Mouse (Mus musculus) granulocyte monocyte progenitor cell, adult 5-6 weeks (primary cell): Measurements from ENCODE around the gene Rnf213. TPM values are rescaled to one million over a fixed set of nuclear protein-coding genes. Genes with fewer than 3 reads are reported as not detected.
"Not testable (repeated sequence)": the region's sequence is repeated elsewhere in the genome, so short reads cannot be mapped to it uniquely, and the experiment has no call there.

ENCODE experiments used
- ATAC-seq: replicated peaks from 2 replicates; pipeline ENCODE4 v1.8.0; 2016; ENCODE audit warnings: mild to moderate bottlenecking, moderate TSS enrichment, inconsistent platforms; ENCODE audit not compliant: poor library complexity, severe bottlenecking
- total RNA-seq, 2 experiments: library from RNA; stranded (forward) in 1 of 2; stranded (reverse) in 1 of 2; fragments of 200-712, 200-1000 nt in 1 of 2; fragments of >200 nt in 1 of 2; fragmentation: Nextera tagmentation in 1 of 2; gene quantifications; 2 replicates each; pipeline ENCODE4 v1.2.3; 2014 to 2017

The Rnf213 gene
- total RNA-seq (2014; fragmentation: Nextera tagmentation) (57.7 and 58.1 TPM in 2 replicates), total RNA-seq (2017) (40.5 and 45.5 TPM in 2 replicates)

DNA sequence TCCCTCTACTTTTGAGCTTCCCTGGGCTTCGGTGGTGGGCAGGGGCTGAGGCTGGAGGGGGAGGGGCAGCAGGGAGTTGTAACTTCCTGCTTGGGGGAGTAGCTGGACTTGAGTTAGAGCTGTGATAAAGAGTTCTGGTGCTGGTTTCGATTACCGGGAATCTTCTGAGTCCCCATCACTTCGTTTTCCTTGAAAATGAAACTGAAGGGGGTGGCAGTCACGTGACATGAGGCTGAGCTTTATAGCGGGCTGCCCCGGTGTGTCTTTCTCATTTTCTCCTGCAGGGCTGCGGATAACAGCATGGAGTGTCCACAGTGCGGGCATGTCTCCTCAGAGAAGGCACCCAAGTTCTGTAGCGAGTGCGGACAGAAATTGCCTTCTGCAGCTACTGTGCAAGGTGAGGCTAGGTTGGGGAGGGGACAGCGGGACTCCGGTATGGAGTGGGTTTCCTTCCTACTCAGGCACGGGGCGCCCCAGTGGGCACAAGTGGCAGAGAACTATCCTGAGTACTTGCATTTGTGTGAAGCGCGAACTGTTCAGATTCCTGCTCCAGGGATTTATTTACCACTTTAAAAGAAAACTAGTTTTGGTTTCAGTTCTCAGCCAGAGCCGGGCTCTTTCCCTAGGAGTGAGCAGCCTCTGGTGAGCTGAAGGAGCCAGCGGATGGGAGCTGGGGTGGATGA lies at the start of gene Rnf213:
Rnf213 (plus strand) TSS at position 301 of the 683 bp plus-strand sequence.
- peak; percentile 11; the same call in 1 of the 2 replicates for ATAC-seq

DNA sequence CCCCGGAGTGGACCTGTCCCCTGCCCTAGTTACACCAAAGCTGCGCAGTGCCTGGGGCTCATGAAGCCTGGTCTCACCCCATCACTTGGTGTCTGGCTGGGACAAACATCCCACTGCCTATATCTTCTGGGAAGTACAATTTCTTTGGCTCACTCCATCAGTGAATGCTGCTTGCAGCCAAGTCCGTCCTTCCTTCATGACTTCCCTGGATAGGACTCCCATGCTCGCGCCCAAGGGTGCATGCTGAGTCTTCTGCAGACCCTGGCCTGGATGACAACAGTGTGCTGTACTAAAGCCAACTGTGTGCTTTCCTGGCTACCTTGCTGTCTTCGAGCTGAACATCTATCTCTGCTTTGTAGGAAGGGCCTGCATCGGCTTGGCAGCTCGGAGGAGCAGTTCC lies 48.7 kb upstream of the Rnf213 start:
- ATAC-seq, result no peak

DNA sequence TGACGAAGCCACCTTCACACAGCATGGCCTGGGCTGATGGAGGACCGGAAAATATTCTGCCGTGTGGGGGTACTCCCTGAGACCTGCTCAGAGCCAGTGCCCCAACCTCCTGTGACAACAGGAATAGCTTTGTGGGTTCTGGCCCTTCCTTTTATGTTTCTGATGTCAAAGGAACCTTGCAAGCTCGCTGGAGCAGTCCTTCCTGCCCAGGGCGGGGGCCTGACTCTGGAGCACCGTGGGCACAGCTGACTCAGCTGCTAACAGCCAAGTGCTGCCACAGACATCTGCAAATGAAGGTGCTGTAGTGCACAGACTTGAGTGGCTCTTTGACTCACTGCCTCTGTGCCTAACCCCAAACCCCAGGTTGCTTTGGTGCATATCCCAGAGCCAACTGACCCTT lies 48.0 kb upstream of the Rnf213 start:
- peak; percentile 36; the same call in 1 of the 2 replicates for ATAC-seq

DNA sequence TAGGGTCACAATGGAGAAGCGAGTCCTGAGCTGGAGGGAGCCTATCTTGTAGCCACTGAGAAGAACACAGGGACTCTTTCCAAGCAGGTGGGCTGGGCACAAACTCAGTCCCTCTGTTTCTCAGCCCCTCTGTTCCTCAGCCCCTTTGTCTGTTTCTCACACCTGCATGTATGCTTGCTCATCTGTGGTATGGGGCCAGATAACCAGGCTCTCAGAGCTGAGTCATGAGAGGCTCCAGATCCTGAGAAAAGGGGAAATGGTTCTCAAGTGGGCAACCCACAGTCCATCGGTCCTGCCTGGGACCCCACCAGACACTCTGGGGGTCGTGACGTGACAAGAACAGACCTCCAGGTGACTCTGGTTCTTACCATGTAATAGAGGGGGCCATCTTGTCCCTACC lies 45.8 kb upstream of the Rnf213 start:
- ATAC-seq, result peak; percentile 60

DNA sequence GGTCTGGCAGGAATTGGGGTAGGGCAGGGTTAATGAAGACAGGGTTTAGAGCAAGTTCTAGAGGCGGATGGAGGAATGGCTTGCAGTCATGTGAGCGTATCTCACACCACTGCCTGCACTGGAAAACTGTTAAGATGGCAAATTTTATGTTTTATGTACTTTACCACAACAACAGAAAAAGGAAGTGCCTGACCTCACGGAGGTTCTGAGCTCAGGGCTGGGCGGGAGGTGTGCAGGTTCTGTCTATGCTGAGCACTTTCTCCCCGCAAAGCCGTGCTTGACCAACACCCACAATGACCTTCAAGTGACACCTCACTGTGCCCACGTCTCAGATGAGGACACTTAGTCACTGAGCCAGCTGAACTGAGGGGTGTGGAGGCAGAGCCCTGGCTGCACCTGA lies 40.8 kb upstream of the Rnf213 start:
- ATAC-seq, result peak; percentile 15; the same call in 1 of the 2 replicates

DNA sequence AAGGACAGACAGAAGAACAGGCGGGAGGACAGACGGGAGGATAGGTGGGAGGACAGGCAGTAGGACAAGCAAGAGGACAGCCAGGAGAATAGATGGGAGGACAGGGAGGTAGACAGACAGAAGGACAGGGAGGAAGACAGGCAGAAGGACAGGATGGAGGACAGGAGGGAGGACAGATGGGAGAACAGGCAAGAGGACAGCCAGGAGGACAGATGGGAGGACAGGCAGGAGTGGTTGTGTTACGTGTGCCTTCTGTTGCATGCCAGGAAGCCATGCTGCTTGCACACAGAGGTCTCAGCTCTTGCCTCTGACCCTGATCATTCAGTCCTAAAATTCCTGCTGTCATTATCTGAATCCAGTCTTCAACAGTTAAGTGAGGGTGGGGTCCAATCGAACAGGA lies 39.0 kb upstream of the Rnf213 start:
- no peak for ATAC-seq

DNA sequence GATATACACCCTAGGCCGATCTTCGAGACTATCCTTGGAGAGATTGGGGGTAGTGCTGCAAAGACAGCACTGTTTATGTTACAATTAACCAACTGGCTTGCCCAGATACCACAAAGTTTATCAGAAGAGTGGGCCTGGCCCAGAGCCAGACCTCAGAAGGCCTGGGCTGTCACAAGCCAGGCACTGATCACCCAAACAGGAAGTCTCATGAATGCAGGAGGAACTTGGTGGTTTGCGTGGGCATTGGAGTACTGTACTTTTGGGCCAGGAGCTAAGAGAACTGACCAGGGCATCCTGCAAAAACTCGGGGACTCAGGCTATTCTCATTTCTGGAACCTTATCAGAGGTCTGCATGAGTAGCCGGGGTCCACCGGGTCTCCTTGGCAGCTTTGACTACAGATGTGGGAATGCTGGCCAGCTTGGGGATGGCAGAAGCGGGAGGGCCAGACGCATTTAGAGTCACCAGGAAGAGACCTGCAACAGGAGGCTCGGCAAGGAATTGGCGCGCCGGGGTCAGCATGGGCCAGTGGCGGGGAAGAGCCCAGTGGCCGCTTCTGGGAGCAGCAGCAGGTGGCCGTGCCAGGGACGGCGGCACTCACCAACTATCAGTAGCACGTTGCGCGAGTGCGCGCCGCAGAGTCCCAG lies 38.0 kb upstream of the Rnf213 start:
- peak; percentile 77 for ATAC-seq

DNA sequence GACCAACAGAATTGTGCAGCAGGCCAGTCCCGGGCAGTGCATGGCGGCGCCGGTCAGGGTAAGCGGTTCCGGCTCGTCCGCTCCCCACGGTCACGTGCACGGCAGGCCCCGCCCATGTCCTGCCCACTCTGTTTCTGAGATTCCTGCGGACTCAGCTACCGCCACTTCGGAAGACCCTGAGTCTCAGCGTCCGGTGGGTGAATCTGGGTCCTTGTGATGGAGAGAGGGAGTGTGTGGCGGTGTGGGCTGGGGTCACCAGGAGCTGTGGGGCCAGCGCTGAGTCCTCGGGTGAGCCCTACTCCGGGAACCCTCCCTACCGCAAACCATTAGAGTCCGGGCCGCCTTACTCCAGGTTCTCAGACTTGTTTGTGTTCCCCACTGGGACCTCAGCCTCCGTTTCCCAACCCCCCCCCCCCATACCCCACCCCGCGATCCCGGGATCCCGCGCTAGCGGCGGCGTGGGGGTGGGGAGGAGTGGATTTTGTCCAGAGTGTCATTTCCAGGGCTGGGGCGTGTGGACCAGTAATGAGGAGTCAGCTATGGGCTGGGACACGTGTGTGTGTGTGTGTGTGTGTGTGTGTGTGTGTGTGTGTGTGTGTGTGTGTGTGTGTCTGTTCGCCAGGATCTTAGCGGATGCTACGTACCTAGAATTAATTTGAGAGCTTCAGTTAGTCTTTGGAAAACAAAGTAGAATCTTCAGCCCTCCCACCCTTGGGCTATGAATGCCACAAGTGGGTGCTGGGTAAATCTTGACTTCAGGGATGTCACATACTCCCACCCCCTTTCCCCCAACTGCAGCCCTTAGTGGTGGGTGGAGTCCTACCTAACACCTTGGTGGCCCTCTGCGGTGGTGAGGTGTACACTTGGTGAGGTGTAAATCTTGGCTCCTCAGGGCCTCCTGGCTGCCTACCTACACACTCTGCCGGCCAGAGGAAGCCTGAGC lies 37.2 kb upstream of the Rnf213 start, which contains the start of the genes Sgsh and Slc26a11:
Sgsh (minus strand) TSS at position 94 of the 943 bp plus-strand sequence.
Slc26a11 (plus strand) TSS at position 115 of the 943 bp plus-strand sequence.
- peak; percentile 58 for ATAC-seq

DNA sequence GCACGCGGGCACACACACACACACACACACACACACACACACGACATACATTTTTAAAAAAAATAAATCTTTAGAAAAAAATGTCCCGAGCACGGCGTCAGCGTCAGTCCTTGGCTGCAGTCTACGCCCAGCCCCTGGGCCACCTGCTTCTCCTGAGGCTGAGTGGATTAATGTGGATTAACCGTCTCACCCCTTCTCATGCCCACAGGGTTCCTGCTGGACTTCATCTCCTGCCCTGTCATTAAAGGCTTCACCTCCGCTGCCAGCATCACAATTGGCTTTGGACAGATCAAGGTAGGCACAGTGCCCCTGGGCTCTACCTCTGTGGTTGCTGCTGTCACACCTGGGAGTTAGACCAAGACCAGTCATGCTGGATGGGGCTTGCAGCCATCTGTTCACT lies 33.8 kb upstream of the Rnf213 start:
- no peak for ATAC-seq

DNA sequence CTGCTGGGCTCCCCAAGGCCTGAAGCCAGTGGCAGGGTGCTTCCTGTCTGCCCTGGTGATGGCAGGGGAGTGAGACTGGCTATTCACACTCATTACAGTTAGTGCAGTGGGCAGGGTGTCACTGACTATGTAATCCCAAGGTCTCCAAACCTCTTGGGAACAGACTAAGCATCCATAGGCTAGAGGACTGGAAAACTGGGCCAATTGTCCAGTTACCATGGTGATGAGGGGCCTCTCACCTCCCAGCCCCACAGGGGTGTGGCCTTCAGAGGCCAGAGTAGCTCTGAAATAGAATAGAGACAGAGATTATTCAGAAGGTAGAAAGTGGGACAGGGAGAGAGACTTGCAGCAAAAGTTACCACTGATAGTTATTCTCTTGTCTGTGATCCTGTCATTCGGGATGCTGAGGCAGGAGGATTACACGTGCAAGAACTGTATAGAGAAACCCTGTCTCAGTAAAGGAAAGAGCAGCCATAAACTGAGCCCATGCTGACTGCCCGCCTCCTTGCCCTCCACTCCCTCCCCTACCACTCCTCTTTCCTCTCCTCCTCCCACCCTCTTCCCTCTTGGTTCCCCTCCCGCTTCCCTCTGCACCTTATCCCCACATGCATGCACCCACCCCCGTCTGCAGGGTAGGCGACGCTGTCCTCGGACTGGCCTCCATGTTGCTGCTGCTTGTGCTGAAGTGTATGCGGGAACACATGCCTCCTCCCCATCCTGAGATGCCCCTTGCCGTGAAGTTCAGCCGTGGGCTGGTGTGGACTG lies 29.9 kb upstream of the Rnf213 start:
- ATAC-seq, result peak; percentile 27

DNA sequence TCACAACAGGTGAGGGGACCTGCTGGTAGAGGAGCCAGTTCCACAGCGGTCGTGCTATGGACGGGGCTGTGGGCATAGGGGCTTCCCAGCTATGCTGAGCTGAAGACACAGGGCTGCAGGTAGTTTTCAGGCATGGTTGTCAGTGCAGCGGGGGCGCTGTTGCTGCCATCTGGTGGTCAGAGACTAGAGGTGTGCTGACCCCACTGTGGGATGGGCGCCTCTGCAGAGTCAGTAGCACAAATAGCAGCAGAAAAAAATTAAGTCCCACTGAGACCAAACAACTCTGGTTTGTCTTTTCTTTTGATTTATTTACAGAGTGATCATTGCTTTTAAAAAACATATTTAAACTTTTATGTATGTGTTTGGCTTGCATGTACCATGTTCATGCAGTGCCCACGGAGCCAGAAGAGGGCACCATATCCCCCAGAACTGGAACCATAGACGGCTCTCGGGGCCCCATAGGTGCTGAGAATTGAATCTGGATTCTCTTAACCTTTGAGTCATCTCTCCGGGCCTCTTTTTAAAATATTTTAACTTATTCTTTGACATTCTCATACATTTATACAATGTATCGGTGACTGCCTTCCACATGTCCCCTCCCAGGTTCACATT lies 29.3 kb upstream of the Rnf213 start:
- peak; percentile 93 for ATAC-seq

DNA sequence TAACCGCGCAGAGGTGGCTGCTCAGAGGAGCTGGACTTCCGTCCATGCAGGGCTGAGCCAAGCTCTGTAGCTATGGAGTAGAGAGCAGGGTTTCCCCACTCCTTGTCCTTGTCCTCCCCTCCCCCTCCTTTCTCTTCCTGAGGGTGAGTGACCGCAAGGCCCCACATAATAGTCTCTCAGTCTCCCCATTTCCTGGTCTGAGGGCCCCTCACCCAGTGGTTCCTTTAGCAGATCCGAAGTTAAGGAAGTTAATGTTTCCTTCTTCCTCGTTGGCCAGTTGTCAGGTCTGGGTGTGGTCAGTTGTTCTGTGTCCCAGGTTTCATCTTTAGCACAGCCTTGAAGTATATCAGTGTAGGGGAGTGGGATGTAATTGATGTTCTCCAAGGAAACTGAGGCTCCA lies 17.5 kb upstream of the Rnf213 start:
- peak; percentile 88 for ATAC-seq

DNA sequence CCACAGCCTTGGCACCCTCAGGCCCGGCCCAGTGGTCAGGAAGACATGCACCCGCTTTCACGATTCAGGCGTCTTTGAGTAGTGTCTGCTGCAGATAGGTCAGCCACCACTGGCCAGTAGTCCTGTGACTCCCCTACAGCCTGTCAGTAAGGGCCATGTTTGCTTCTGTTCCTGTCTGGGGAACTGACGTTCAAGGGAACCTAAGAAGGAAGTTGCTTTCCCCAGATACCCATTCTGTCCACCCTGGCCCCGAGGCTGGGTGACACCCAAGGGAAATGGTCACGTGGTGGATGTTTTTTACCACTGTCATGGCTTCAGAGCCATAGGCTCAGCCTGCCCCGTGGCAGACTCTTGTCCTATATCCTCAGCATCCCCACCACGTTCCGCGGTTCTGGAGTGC lies 15.6 kb upstream of the Rnf213 start:
- ATAC-seq, result peak; percentile 49

DNA sequence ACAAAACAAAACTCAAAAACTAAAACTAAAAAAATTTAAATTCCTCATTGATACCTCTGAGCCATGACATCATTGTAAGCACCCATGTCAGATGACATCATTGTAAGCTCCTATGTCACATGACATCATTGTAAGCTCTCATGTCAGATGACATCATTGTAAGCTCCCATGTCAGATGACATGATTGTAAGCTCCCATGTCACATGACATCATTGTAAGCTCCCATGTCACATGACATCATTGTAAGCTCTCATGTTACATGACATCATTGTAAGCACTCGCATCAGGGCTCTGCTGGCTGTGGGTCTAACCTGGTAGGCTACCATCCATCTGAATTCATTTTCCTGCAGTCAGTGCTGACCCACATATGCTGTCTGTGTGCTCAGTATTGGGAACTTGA lies 14.3 kb upstream of the Rnf213 start:
- ATAC-seq, result no peak

DNA sequence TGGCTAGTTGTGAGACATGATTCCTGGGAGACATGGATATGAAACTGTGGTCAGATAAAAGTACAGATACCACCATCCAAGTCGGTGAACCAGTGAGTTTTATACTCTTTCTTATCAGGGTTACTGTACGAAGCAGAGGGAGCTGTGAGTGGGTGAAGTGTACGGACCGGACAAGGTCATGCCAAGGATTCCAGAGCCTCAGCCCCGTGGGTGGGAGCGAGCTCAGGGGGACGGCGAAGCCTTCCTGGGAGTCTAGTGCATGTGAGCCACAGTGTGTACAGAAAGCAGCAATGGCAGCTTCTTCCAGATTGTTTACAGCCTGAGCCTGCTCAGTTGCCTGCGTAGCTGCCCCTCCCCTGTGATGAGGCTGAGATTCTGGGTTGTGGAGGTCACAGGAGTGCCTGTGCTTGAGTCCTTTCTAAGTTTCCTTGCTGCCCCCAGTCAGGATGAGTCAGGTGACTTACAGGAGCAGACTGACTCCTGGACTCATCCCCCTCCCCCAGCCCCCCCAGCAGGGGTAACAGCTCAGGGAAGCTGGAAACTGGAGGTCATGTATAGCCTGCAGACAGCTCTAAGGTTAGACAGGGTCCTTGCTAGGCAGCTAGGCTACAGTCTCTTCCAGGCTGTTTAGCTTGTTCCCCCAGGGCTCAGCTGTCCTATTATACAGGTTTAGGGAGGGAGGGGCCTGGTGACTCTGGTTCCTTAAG lies 11.1 kb upstream of the Rnf213 start:
- ATAC-seq, result no peak

DNA sequence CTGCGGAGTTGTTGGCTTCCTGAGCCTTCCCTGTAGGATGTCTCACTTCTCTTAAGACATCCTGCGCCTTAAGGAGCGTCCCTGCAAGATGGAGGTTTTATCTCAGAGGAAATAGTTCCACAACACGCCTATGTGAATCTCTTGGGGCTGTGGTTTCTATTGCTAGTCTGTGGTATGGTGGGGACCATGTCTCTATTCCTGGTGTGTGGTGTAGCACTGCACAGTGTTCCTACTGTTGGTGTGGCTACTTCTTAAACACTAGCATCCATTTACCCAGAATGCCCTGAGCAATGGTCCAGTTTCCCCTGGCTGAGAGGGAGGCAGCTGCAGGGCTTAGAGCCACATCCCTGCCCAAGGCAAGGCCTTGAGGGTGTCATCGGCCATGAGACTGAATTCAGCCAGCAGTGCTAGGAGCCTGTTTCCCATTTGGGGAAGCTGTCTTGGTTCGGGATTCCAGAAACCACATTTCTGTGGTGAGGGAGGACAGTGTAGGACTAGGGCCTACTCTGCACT lies 10.5 kb upstream of the Rnf213 start:
- ATAC-seq, result peak; percentile 30

DNA sequence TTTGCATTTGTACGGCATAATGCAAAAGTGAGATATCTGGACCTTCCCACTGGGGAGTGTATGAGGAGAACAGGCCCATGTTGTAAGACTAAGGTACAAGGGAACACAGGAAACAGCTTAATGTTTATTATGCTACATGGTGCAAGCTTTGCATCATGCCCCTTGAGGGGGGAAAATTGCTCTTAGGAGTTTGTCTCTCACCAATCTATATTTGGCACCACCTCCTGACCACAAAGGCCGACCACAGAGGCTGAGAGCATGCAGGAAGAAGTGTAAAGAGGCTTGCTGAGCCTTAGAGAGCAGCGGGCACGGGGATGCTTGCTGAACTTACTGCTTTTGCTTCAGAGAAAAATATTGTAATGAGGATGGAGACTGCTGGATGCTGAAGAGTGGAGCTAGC lies 8.0 kb upstream of the Rnf213 start:
- peak; percentile 72 for ATAC-seq

DNA sequence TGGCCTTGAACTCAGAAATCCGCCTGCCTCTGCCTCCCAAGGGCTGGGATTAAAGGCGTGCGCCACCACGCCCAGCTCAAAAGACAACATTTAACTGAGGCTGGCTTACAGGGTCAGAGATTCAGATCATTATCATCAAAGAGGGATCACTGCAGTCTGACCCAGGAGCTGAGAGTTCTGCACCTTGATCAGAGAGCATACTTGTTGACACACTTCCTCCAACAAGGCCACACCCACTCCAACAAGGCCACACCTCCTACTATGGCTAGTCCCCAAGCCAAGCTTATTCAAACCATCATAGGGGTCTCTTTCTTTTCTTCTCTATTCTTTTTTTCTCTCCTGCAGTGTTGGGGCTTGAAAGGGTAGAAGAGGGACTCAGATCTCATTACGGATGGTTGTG lies 6.6 kb upstream of the Rnf213 start:
- ATAC-seq, result no peak

DNA sequence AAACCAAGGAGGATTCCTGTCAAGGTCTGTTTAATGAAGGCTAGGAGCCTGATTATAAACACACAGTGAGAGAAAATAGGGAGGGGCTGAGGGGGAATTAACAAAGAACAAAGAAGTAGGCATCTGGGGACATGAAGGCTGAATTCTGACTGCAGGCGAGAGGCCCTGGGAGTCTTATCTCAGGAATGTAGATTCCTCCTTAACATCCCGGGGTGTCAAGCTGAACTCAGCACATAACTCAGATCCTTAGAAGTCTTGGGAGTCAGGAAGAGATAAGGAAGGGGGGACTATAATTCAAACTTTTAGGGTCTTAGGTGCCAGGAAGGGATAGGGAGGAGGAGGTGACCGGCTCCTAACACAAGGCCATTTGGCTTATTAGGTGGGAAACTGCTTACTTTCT lies 5.6 kb upstream of the Rnf213 start:
- ATAC-seq, result not testable (repeated sequence)
